Mouse (Mus musculus): ENCODE data around the gene Cacng7. TPM values are rescaled to one million over a fixed set of nuclear protein-coding genes. Genes with fewer than 3 reads are reported as not detected.

Cacng7 gene
- total and polyA plus RNA-seq, 3 experiments, result 4.3 to 6.7 (median 5.4) TPM

DNA sequence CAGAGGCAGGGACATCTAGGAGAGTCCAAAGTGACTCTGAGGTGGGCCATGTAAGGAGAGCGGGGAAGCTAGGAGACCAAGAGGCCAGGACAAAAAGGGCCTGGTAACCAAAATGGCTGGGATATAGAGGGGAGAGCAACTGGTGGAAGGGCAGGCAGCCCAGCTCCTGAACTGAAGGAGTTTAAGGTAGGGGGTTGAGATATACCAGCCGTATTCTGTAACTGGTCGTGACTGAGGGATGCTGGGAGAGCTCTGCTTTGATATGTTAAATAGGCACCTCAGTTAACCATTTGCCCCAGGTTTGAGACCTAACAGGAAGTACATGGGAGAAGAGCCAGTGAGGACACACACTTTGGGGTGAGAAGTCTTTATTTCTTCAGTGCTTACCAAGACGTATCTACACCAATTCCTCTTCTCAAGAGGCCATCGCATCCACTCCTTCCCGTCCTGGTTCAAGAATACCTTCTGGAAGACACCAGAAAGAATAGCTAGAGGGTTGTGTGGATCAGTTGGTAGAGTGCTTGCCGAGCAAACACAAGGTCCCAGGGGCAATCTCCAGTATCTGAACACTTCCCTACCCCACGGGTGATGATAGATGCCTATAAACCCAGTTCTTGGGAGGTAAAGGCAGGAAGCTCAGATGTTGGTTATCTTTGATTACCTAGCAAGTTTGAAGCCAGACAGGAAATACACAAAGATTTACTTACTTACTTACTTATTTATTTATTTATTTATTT, 31.7 kb upstream of the Cacng7 start:
- peaks cover 26% of the 10 kb centered on the region for H3K4me1 ChIP-seq (ENCODE audit: control insufficient read depth, insufficient read depth, low read length)
- peaks cover 6% of the 10 kb centered on the region for H3K79me2 ChIP-seq (replicated peaks; ENCODE audit: control insufficient read depth, insufficient read depth, low read length)
- peaks cover 3% of the 10 kb centered on the region; the same call in 1 of the 2 replicates for H3K27me3 ChIP-seq (ENCODE audit: control insufficient read depth, insufficient read depth, low read length)
- no peak overlapping the region for H3K9ac ChIP-seq (ENCODE audit: low read depth, low read length)
- no peak for DNase-seq
- H3K36me3 ChIP-seq (ENCODE audit: control insufficient read depth, insufficient read depth, low read length), result peaks cover 38% of the 10 kb centered on the region
- H3K27ac ChIP-seq, result no peak overlapping the region; the same call in 1 of the 2 replicates
- H3K4me3 ChIP-seq, result no peak overlapping the region
- intact Hi-C loops (cut with DNase I), result loop anchor here (2.0 to 5.0 kb wide), 2 partner anchors 28 to 39 kb away; no protein-coding TSS in a partner anchor
- 48% methylated on average over 8 of the region's 8 CpGs for WGBS
- TF ChIP-seq CTCF (IDR thresholded peaks at IDR 0.05), result no peak
- no peak for TF ChIP-seq EP300 (IDR thresholded peaks at IDR 0.05; ENCODE audit: insufficient read depth, low read depth, low read length)
- TF ChIP-seq POLR2A (IDR thresholded peaks at IDR 0.05; ENCODE audit: insufficient read depth, low read depth, low read length), result no peak

DNA sequence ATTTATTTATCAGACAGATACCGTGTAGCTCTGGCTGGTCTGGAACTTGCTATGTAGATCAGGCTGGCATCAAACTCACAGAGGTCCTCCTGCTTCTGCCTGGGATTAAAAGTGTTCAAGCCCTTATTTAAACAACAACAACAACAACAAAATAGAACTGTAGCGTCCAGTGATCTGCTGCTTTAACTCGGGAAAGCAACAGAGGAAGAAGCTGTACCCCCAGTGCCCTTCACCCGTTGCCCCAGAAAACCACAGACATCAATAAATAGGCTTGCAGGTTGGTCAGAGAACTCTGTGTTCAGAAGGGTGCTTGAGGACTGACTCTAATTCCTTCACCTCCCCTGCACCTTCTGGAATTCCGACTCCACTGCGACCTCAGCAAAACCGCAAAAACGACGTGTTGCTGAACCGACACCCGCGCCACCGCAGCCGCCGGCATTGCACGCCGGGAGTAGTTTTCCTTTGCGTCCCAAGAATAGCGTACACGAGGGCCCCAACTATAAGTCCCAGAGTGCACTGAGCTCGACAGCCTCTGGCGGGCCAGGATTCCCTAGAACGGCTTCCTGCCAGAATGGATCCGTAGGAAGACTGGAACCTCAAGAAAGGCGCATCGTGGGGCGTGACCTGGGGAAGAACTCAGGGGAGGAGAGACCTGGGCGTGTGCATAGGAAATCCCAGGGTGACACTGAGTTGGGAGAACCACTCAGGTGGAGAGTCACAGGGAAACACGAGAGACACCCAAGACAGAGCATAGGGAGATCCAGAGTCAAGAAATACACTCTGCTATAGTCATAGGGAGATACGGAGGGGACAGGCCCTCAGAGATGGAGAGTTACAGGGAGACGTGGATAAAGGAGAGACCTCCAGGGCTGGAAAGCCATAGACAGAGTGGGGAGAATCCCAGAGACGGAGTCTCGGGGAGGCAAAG, 30.9 kb upstream of the Cacng7 start:
- TF ChIP-seq POLR2A (IDR thresholded peaks at IDR 0.05; ENCODE audit: insufficient read depth, low read depth, low read length) (peak; percentile 67), EP300 (IDR thresholded peaks at IDR 0.05; ENCODE audit: insufficient read depth, low read depth, low read length) (no peak), CTCF (IDR thresholded peaks at IDR 0.05) (no peak)
- peak overlapping the region; percentile 52 for H3K4me3 ChIP-seq
- intact Hi-C loops (cut with DNase I), result loop anchor here (2.0 to 5.0 kb wide), 2 partner anchors 29 to 40 kb away; no protein-coding TSS in a partner anchor
- peak overlapping the region; percentile 71 for H3K27ac ChIP-seq
- WGBS, result 2% methylated on average over 33 of the region's 33 CpGs
- DNase-seq, result peak; percentile 66 to 70
- peaks cover 3% of the 10 kb centered on the region; the same call in 1 of the 2 replicates for H3K27me3 ChIP-seq (ENCODE audit: control insufficient read depth, insufficient read depth, low read length)
- H3K79me2 ChIP-seq (replicated peaks; ENCODE audit: control insufficient read depth, insufficient read depth, low read length), result peaks cover 3% of the 10 kb centered on the region
- H3K9ac ChIP-seq (ENCODE audit: low read depth, low read length), result peak overlapping the region; percentile 76
- peaks cover 20% of the 10 kb centered on the region for H3K4me1 ChIP-seq (ENCODE audit: control insufficient read depth, insufficient read depth, low read length)
- H3K36me3 ChIP-seq (ENCODE audit: control insufficient read depth, insufficient read depth, low read length), result peaks cover 31% of the 10 kb centered on the region

GRCm38 (mm10) chr7:3302556-3303275, 30.0 kb upstream of the Cacng7 start:
- under 1% methylated on average over 16 of the region's 16 CpGs for WGBS
- TF ChIP-seq CTCF (IDR thresholded peaks at IDR 0.05) (peak; percentile 86), EP300 (IDR thresholded peaks at IDR 0.05; ENCODE audit: insufficient read depth, low read depth, low read length) (no peak)
- intact Hi-C loops (cut with DNase I), result loop anchor here (1.0 to 5.0 kb wide), 2 partner anchors 40 to 79 kb away; no protein-coding TSS in a partner anchor
- DNase-seq, result peak; percentile 43 to 63
- no peaks in the 10 kb centered on the region for H3K79me2 ChIP-seq (replicated peaks; ENCODE audit: control insufficient read depth, insufficient read depth, low read length)
- peak overlapping the region; percentile 71 for H3K27ac ChIP-seq
- H3K4me1 ChIP-seq (ENCODE audit: control insufficient read depth, insufficient read depth, low read length), result peaks cover 14% of the 10 kb centered on the region
- H3K9ac ChIP-seq (ENCODE audit: low read depth, low read length), result peak overlapping the region; percentile 76
- peak overlapping the region; percentile 52 for H3K4me3 ChIP-seq
- H3K27me3 ChIP-seq (ENCODE audit: control insufficient read depth, insufficient read depth, low read length), result peaks cover 3% of the 10 kb centered on the region; the same call in 1 of the 2 replicates
- peaks cover 23% of the 10 kb centered on the region for H3K36me3 ChIP-seq (ENCODE audit: control insufficient read depth, insufficient read depth, low read length)

- Histone ChIP-seq H3K9ac (ENCODE audit: low read depth, low read length) (peak overlapping the region; percentile 59), H3K4me1 (ENCODE audit: control insufficient read depth, insufficient read depth, low read length) (peaks cover 14% of the 10 kb centered on the region), H3K27me3 (ENCODE audit: control insufficient read depth, insufficient read depth, low read length) (peaks cover 3% of the 10 kb centered on the region; the same call in 1 of the 2 replicates), H3K27ac (no peak overlapping the region), H3K36me3 (ENCODE audit: control insufficient read depth, insufficient read depth, low read length) (peaks cover 18% of the 10 kb centered on the region), H3K79me2 (replicated peaks; ENCODE audit: control insufficient read depth, insufficient read depth, low read length) (no peaks in the 10 kb centered on the region), H3K4me3 (peak overlapping the region; percentile 52)
- DNase-seq, result peak; percentile 40 to 56
- intact Hi-C loops (cut with DNase I), result loop anchor here (1.0 to 5.0 kb wide), 2 partner anchors 41 to 80 kb away; no protein-coding TSS in a partner anchor
- 2% methylated on average over 26 of the region's 29 CpGs for WGBS
- TF ChIP-seq POLR2A (IDR thresholded peaks at IDR 0.05; ENCODE audit: insufficient read depth, low read depth, low read length) (no peak), CTCF (IDR thresholded peaks at IDR 0.05) (no peak), EP300 (IDR thresholded peaks at IDR 0.05; ENCODE audit: insufficient read depth, low read depth, low read length) (no peak)
These were observed 29.4 kb upstream of the Cacng7 start for GRCm38 (mm10) chr7:3303276-3303781.

- Histone ChIP-seq H3K4me3 (peak overlapping the region; percentile 52; the same call in 1 of the 2 replicates), H3K9ac (ENCODE audit: low read depth, low read length) (peak overlapping the region; percentile 59), H3K27me3 (ENCODE audit: control insufficient read depth, insufficient read depth, low read length) (peaks cover 3% of the 10 kb centered on the region; the same call in 1 of the 2 replicates), H3K79me2 (replicated peaks; ENCODE audit: control insufficient read depth, insufficient read depth, low read length) (no peaks in the 10 kb centered on the region), H3K36me3 (ENCODE audit: control insufficient read depth, insufficient read depth, low read length) (peaks cover 14% of the 10 kb centered on the region), H3K4me1 (ENCODE audit: control insufficient read depth, insufficient read depth, low read length) (peaks cover 12% of the 10 kb centered on the region), H3K27ac (no peak overlapping the region)
- DNase-seq, result no peak
- WGBS, result 27% methylated on average over 12 of the region's 12 CpGs
- no peak for TF ChIP-seq CTCF (IDR thresholded peaks at IDR 0.05)
- no peak for TF ChIP-seq POLR2A (IDR thresholded peaks at IDR 0.05; ENCODE audit: insufficient read depth, low read depth, low read length)
- no peak for TF ChIP-seq EP300 (IDR thresholded peaks at IDR 0.05; ENCODE audit: insufficient read depth, low read depth, low read length)
- intact Hi-C loops (cut with DNase I), result loop anchor here (1.0 to 5.0 kb wide), 2 partner anchors 41 to 80 kb away; no protein-coding TSS in a partner anchor
These were observed 29.0 kb upstream of the Cacng7 start for GRCm38 (mm10) chr7:3303789-3304188.

Measured in heart, adult 2 months (tissue).